Mouse (Mus musculus): ENCODE measurements around the gene Tet1. TPM values are rescaled to one million over a fixed set of nuclear protein-coding genes. Genes with fewer than 3 reads are reported as not detected.
"Not testable (repeated sequence)": the region's sequence is repeated elsewhere in the genome, so short reads cannot be mapped to it uniquely, and the experiment has no call there.

Gene Tet1
- total RNA-seq, 2 experiments from 2014 or later, result 15.3 to 26.2 TPM

GRCm38 (mm10) chr10:62851025-62851424, 57.8 kb downstream of the Tet1 start:
- DNase-seq, result no peak

- DNase-seq, result no peak
Measured at GRCm38 (mm10) chr10:62848783-62849182, 60.0 kb downstream of the Tet1 start.

GRCm38 (mm10) chr10:62847069-62847626, 61.6 kb downstream of the Tet1 start:
- no peak for DNase-seq

GRCm38 (mm10) chr10:62843787-62844491, 64.9 kb downstream of the Tet1 start:
- peak; percentile 58 for DNase-seq

GRCm38 (mm10) chr10:62841901-62842447, 66.8 kb downstream of the Tet1 start:
- no peak for DNase-seq

GRCm38 (mm10) chr10:62840687-62841086, 68.1 kb downstream of the Tet1 start:
- no peak for DNase-seq

- DNase-seq, result no peak
Measured at GRCm38 (mm10) chr10:62837987-62838386, 70.8 kb downstream of the Tet1 start.

- DNase-seq, result no peak
Measured at GRCm38 (mm10) chr10:62832783-62833182, 76.0 kb downstream of the Tet1 start.

- no peak for DNase-seq
Measured at GRCm38 (mm10) chr10:62831546-62831945, 77.2 kb downstream of the Tet1 start.

- DNase-seq, result no peak
Measured at GRCm38 (mm10) chr10:62824474-62824873, 84.3 kb downstream of the Tet1 start.

GRCm38 (mm10) chr10:62823431-62823830, 85.4 kb downstream of the Tet1 start:
- DNase-seq, result no peak

GRCm38 (mm10) chr10:62810010-62810409, 98.8 kb downstream of the Tet1 start:
- no peak for DNase-seq

GRCm38 (mm10) chr10:62808766-62809165, 100.0 kb downstream of the Tet1 start:
- no peak for DNase-seq

- DNase-seq, result no peak
Measured at GRCm38 (mm10) chr10:62808316-62808715, 100.5 kb downstream of the Tet1 start.

GRCm38 (mm10) chr10:62804106-62804505, 104.7 kb downstream of the Tet1 start:
- DNase-seq, result no peak

- DNase-seq, result no peak
Measured at GRCm38 (mm10) chr10:62803296-62803695, 105.5 kb downstream of the Tet1 start.

- DNase-seq, result no peak
Measured at GRCm38 (mm10) chr10:62794221-62794620, 114.6 kb downstream of the Tet1 start.

- DNase-seq, result peak; percentile 5
Measured at GRCm38 (mm10) chr10:62793091-62793453, 115.7 kb downstream of the Tet1 start.

GRCm38 (mm10) chr10:62792177-62793090, 116.4 kb downstream of the Tet1 start, which contains the start of gene Ccar1:
Gene Ccar1, minus strand, starts transcription at chr10:62792286.
- DNase-seq, result peak; percentile 99

GRCm38 (mm10) chr10:62791251-62792176, 117.3 kb downstream of the Tet1 start:
- DNase-seq, result no peak

GRCm38 (mm10) chr10:62781776-62782175, 127.0 kb downstream of the Tet1 start:
- DNase-seq, result not testable (repeated sequence)

All from gastrocnemius, postnatal 10 days (tissue).